Mouse (Mus musculus): ENCODE measurements around the gene Lrrn2. TPM values are rescaled to one million over a fixed set of nuclear protein-coding genes. Genes with fewer than 3 reads are reported as not detected.

Lrrn2 gene
- polyA plus RNA-seq, 1 experiment = 0.49 TPM

DNA sequence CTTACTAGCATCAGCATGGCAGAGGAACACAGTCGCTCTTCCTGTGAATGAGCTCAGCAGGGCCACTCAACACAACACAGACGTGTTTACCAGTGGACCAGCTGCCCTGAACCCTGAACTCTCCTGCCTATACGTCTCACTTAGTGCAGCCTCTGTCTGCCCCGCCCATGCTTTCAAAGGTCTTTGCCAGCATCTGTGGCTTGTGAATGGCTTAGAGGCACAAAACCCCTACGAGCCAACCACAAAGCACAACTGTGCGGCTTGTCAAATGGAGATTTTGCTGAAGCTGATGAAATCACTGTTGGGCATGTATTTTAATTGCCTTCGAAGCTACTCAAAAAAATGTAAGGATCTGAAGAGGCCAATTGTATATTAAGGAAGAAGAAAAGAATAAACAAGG is 67.7 kb downstream of the Lrrn2 start:
- no peak for TF ChIP-seq POLR2A (IDR thresholded peaks at IDR 0.05; ENCODE audit: control insufficient read depth, low read depth, low read length)
- no peak for TF ChIP-seq CTCF (IDR thresholded peaks at IDR 0.05; ENCODE audit: control insufficient read depth, insufficient read depth, insufficient replicate concordance, low read depth, low read length)
- no peaks in the 10 kb centered on the region for H3K4me1 ChIP-seq (ENCODE audit: control insufficient read depth, insufficient read depth, low read length)
- no peaks in the 10 kb centered on the region for H3K36me3 ChIP-seq (ENCODE audit: control insufficient read depth, insufficient read depth, low read length)
- H3K27me3 ChIP-seq (ENCODE audit: control insufficient read depth, insufficient read depth, low read length) = no peaks in the 10 kb centered on the region
- H3K4me3 ChIP-seq (ENCODE audit: control insufficient read depth, low read depth, low read length) = no peak overlapping the region
- H3K27ac ChIP-seq (ENCODE audit: control insufficient read depth, insufficient read depth, low read depth, low read length) = no peak overlapping the region

DNA sequence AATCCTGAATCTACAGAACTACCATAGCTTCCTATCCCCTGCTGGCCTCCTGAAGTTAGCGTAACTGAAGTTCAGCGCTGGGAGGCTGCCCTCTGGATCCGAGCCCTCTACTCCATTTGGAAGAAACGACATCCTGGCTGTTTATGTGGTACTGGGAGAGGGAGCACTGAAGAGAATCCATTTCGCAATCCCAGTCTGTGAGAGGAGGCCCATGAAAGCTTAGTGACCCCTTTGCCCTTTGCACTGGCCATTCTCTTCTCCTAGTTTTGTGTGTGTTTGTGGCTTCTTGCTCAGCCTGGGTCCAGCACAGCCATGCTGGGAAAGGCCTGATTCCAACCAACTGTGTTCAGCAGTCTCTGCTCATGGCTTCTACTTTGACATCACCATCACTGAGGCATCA is 76.7 kb downstream of the Lrrn2 start:
- H3K27me3 ChIP-seq (ENCODE audit: control insufficient read depth, insufficient read depth, low read length) = no peaks in the 10 kb centered on the region
- H3K36me3 ChIP-seq (ENCODE audit: control insufficient read depth, insufficient read depth, low read length) = no peaks in the 10 kb centered on the region
- no peaks in the 10 kb centered on the region for H3K4me1 ChIP-seq (ENCODE audit: control insufficient read depth, insufficient read depth, low read length)
- no peak overlapping the region for H3K27ac ChIP-seq (ENCODE audit: control insufficient read depth, insufficient read depth, low read depth, low read length)
- TF ChIP-seq CTCF (IDR thresholded peaks at IDR 0.05; ENCODE audit: control insufficient read depth, insufficient read depth, insufficient replicate concordance, low read depth, low read length) (no peak), POLR2A (IDR thresholded peaks at IDR 0.05; ENCODE audit: control insufficient read depth, low read depth, low read length) (no peak)
- no peak overlapping the region for H3K4me3 ChIP-seq (ENCODE audit: control insufficient read depth, low read depth, low read length)

DNA sequence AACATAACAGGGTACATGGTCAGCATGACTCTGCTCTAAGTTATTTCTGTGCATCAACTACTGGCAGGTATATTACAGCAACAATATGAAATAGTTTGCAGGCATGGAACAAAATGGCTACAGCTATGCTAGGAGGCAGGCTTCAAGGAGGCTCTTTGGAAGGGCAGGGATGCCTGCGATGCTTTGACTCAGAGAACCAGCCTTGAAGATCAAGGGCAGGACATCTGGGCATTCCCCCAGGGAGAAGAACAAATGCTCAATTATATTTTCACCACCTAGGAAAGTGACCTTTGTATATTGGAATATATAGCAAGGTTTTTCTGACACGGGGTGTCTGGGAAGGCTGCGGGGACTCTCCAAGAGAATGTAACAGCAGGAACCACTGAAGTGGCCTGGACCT is 81.7 kb downstream of the Lrrn2 start:
- Histone ChIP-seq H3K36me3 (ENCODE audit: control insufficient read depth, insufficient read depth, low read length) (no peaks in the 10 kb centered on the region), H3K4me1 (ENCODE audit: control insufficient read depth, insufficient read depth, low read length) (no peaks in the 10 kb centered on the region), H3K27me3 (ENCODE audit: control insufficient read depth, insufficient read depth, low read length) (no peaks in the 10 kb centered on the region), H3K27ac (ENCODE audit: control insufficient read depth, insufficient read depth, low read depth, low read length) (no peak overlapping the region), H3K4me3 (ENCODE audit: control insufficient read depth, low read depth, low read length) (no peak overlapping the region)
- TF ChIP-seq POLR2A (IDR thresholded peaks at IDR 0.05; ENCODE audit: control insufficient read depth, low read depth, low read length) (no peak), CTCF (IDR thresholded peaks at IDR 0.05; ENCODE audit: control insufficient read depth, insufficient read depth, insufficient replicate concordance, low read depth, low read length) (no peak)

DNA sequence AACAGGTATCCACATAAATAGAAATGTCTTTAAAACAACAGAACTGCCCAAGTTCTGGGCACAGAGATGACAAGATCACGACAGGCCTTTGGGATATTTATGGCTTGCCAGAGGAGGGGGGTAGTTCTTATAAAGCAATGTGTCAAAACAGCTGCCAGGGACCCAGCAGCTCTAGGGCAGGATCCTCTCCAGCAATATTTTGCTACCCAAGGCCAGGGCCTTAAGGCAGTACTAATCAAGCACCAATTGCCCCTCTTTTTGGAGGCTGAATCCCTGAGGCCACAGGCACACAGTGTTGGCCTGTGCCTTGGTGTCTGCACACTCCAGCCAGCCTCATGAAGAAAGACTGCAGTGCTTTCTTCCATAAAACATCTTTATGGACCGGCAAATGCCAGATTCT is 84.0 kb downstream of the Lrrn2 start:
- Histone ChIP-seq H3K4me3 (ENCODE audit: control insufficient read depth, low read depth, low read length) (no peak overlapping the region), H3K4me1 (ENCODE audit: control insufficient read depth, insufficient read depth, low read length) (no peaks in the 10 kb centered on the region), H3K36me3 (ENCODE audit: control insufficient read depth, insufficient read depth, low read length) (no peaks in the 10 kb centered on the region), H3K27me3 (ENCODE audit: control insufficient read depth, insufficient read depth, low read length) (no peaks in the 10 kb centered on the region), H3K27ac (ENCODE audit: control insufficient read depth, insufficient read depth, low read depth, low read length) (no peak overlapping the region)
- TF ChIP-seq CTCF (IDR thresholded peaks at IDR 0.05; ENCODE audit: control insufficient read depth, insufficient read depth, insufficient replicate concordance, low read depth, low read length) = no peak
- no peak for TF ChIP-seq POLR2A (IDR thresholded peaks at IDR 0.05; ENCODE audit: control insufficient read depth, low read depth, low read length)

DNA sequence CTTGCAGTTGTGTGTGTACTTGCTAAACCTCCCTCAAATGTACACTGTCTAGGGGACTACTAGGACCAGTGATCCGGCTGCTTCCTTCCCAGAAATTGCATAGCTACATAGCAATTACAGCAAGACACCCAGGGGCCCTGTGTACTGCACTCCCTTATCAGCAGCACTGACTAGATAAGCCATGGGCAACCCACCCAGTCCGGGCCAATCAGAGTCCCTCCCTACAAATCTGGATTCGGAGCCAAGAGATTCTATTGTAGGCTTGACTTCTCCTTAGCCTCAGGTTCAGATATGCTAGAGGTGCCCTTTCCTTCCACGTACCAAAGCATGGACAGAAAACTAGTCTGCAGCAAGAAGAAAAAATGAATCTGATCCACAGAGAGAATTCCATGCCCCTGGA is 84.6 kb downstream of the Lrrn2 start:
- no peak for TF ChIP-seq CTCF (IDR thresholded peaks at IDR 0.05; ENCODE audit: control insufficient read depth, insufficient read depth, insufficient replicate concordance, low read depth, low read length)
- TF ChIP-seq POLR2A (IDR thresholded peaks at IDR 0.05; ENCODE audit: control insufficient read depth, low read depth, low read length) = no peak
- H3K36me3 ChIP-seq (ENCODE audit: control insufficient read depth, insufficient read depth, low read length) = no peaks in the 10 kb centered on the region
- H3K4me3 ChIP-seq (ENCODE audit: control insufficient read depth, low read depth, low read length) = no peak overlapping the region
- no peak overlapping the region for H3K27ac ChIP-seq (ENCODE audit: control insufficient read depth, insufficient read depth, low read depth, low read length)
- no peaks in the 10 kb centered on the region for H3K27me3 ChIP-seq (ENCODE audit: control insufficient read depth, insufficient read depth, low read length)
- no peaks in the 10 kb centered on the region for H3K4me1 ChIP-seq (ENCODE audit: control insufficient read depth, insufficient read depth, low read length)

DNA sequence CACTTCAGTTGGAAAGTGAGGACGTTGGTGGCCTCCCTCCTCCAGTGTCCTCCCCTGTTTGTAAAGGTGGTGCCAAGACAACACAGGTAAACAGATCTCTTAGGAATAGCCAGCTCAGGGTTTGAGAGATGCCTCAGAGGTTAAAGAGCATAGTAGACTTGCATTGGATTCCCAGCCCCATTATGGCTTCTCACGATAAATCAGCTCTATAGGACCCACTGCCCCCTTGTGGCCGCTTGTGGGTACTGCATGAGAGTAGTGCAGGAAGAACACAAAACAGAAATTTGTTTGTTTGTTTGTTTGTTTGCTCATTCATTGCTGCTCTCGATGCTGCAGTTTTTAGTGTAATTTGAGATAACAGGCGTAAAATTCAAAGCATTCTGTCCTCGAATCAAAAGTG is 88.6 kb downstream of the Lrrn2 start:
- Histone ChIP-seq H3K27me3 (ENCODE audit: control insufficient read depth, insufficient read depth, low read length) (no peaks in the 10 kb centered on the region), H3K4me1 (ENCODE audit: control insufficient read depth, insufficient read depth, low read length) (no peaks in the 10 kb centered on the region), H3K27ac (ENCODE audit: control insufficient read depth, insufficient read depth, low read depth, low read length) (no peak overlapping the region), H3K36me3 (ENCODE audit: control insufficient read depth, insufficient read depth, low read length) (no peaks in the 10 kb centered on the region), H3K4me3 (ENCODE audit: control insufficient read depth, low read depth, low read length) (no peak overlapping the region)
- TF ChIP-seq POLR2A (IDR thresholded peaks at IDR 0.05; ENCODE audit: control insufficient read depth, low read depth, low read length) = no peak
- TF ChIP-seq CTCF (IDR thresholded peaks at IDR 0.05; ENCODE audit: control insufficient read depth, insufficient read depth, insufficient replicate concordance, low read depth, low read length) = peak; percentile 51; the same call in 1 of the 2 replicates

DNA sequence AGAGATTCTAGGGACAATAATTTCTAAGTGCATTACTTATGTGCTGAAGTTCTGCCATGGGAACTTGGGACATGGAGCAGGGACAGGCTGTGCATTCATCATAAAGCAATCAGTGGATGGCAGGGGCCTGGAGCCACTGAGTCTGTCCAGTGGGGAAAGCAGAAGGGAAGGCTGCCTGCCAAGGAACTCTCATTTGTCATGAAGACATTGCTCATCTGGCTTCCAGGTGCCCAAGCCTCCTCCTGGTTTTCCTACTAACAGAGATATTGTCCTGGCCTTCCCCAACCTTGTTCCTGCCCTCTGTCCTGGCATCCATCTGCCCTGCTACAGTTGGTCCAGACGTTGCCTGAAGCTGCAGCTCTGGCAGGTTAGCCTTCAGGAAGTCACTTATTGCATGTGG is 97.3 kb downstream of the Lrrn2 start:
- H3K4me3 ChIP-seq (ENCODE audit: control insufficient read depth, low read depth, low read length) = no peak overlapping the region
- no peak for TF ChIP-seq CTCF (IDR thresholded peaks at IDR 0.05; ENCODE audit: control insufficient read depth, insufficient read depth, insufficient replicate concordance, low read depth, low read length)
- no peak for TF ChIP-seq POLR2A (IDR thresholded peaks at IDR 0.05; ENCODE audit: control insufficient read depth, low read depth, low read length)
- H3K4me1 ChIP-seq (ENCODE audit: control insufficient read depth, insufficient read depth, low read length) = no peaks in the 10 kb centered on the region

DNA sequence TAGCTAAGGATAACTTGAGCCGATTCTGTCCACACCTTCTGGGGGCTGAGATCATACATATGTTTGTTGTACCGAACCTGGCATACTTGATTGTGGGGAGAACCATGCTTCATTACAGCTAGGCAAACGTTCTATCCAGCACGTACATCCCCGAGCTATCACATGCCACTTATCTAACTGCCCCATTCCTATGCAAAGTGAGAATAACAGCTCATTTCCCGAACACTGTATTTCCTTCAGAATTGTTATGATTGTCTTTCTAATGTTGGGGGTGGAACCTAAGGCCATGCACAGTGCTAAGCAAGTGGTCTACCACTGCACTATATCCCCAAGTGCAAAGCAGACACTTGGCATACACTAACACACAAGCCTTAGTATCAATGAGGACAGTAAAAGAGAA is 101.2 kb downstream of the Lrrn2 start:
- H3K27ac ChIP-seq (ENCODE audit: control insufficient read depth, insufficient read depth, low read depth, low read length) = no peak overlapping the region
- H3K27me3 ChIP-seq (ENCODE audit: control insufficient read depth, insufficient read depth, low read length) = no peaks in the 10 kb centered on the region
- no peaks in the 10 kb centered on the region; the same call in 1 of the 2 replicates for H3K36me3 ChIP-seq (ENCODE audit: control insufficient read depth, insufficient read depth, low read length)
- no peak for TF ChIP-seq CTCF (IDR thresholded peaks at IDR 0.05; ENCODE audit: control insufficient read depth, insufficient read depth, insufficient replicate concordance, low read depth, low read length)
- TF ChIP-seq POLR2A (IDR thresholded peaks at IDR 0.05; ENCODE audit: control insufficient read depth, low read depth, low read length) = no peak
- H3K4me3 ChIP-seq (ENCODE audit: control insufficient read depth, low read depth, low read length) = no peak overlapping the region
- no peaks in the 10 kb centered on the region for H3K4me1 ChIP-seq (ENCODE audit: control insufficient read depth, insufficient read depth, low read length)

More for the DNA sequence above, 97.3 kb downstream of the Lrrn2 start:
- H3K27me3 ChIP-seq (ENCODE audit: control insufficient read depth, insufficient read depth, low read length) = no peaks in the 10 kb centered on the region
- no peak overlapping the region for H3K27ac ChIP-seq (ENCODE audit: control insufficient read depth, insufficient read depth, low read depth, low read length)
- H3K36me3 ChIP-seq (ENCODE audit: control insufficient read depth, insufficient read depth, low read length) = no peaks in the 10 kb centered on the region
